Mouse (Mus musculus): ENCODE measurements around the gene Unc13b.

Gene Unc13b

DNA sequence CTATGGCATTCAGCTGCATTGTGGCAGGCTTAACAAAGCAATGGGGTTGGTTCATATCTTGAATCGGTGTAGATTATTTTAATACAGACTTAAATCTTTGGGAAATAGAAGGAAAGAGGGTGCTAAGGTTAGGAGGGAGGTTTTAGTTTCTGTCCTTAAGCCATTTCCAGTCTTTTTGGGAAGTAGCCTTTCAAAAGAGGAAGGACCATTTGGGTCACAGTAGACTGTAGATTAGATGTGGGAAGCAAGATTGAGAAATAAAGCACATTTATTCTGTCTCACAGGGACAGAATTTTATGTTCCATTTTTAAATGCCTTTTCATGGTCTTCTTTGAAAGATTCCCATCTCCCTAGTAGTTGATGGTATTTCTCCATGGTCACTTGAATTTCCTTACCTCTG lies 159.2 kb downstream of the Unc13b start:
- no peak for DNase-seq (ENCODE audit: low spot score)

- no peak for DNase-seq (ENCODE audit: low spot score)
Measured at GRCm38 (mm10) chr4:43231821-43232220, 173.1 kb downstream of the Unc13b start.

DNA sequence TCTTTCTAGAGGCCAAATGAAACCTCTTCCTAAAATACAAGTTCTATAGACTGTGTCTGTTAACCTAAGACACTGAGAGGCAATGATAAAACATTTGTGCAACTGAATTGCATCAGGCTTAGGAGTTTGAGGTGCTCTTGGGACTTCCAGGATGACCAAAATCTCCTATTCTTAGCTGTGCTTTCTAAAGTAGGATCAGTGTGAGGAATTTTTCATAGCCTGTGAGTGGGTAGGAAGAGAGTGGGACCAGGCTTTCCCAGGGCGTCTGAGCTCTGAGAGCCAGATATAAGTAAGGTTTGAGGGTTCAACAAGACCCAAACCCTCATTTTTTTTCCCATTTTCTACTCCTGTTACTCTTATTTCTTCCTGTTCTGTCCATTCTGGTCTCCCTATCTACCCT lies 174.2 kb downstream of the Unc13b start:
- no peak for DNase-seq (ENCODE audit: low spot score)

DNA sequence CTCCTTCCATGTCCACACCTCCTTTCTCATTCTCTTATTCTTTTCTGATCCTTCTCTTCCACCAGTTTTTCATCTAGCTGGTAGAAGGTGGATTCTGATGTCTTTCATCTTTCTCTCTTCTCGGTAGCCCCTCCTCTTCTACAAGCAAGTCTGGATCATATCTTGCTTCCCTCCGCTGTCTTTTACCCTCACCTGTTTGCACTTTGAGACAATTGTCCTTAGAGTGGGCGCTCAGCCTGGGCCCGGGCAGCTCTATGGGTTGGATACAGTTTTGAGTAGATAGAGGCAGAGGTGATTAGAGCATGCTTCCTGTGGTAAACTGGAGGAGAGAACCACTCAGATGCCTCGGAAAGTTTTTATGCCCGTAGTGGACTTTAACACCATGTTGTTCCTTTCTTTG lies 174.7 kb downstream of the Unc13b start:
- DNase-seq (ENCODE audit: low spot score), result no peak

- no peak for DNase-seq (ENCODE audit: low spot score)
Measured at GRCm38 (mm10) chr4:43236898-43237297, 178.1 kb downstream of the Unc13b start.

DNA sequence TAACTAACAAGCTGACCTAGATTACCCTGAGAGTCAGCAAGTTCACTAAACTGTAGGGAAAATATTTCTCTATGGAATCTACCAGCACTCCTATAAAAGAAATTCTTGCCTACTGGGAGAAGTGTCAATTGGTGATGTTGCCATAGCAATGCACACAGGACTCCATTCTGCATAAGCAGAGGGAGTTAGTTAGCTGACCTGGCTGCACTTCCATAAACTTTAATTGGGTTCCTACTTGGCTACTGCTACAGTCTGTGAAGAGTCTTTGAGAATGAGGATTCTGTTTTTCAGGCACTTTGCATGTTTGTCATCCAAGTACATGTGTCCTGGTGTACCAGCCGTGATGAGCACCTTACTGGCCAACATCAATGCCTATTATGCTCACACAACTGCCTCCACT lies 182.0 kb downstream of the Unc13b start:
- no peak for DNase-seq (ENCODE audit: low spot score)

DNA sequence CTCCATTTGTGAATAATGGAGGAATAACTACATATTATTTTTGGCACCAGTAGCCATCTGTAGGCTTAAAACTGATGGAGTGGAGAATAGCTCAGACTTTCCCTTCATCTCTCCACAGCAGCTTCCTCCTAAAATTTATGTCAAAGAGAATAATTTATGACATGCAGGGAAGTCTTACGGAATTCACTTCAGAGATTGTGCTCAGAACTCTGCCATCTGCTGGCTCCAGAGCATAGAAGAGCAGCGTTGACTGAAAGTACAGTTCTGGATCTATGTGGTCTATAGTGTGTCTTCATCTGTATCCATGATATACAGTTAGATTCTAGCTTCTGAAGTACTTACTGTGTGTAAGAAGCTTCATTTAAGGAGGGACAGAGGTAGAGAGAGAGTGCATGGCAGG lies 185.3 kb downstream of the Unc13b start:
- DNase-seq (ENCODE audit: low spot score), result no peak

DNA sequence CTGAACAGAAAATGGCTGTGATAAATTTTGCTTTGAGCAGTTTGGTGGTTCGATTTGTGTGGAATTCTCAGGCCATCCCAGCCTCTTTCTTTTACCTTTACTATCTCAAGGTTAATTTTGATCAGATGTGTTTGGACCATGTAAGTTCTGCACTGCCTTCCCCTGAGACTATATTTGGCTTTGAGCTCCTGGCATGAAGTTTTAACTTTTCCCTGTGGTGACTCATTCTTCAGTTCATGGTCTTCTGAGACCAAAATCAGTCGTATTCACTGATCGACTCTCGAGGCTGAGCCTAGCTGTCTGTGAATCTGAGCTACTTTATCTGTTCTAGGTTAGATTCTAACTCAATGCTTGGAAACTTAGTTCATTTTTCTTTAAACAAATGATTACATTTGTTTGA lies 187.0 kb downstream of the Unc13b start:
- no peak for DNase-seq (ENCODE audit: low spot score)

- no peak for DNase-seq (ENCODE audit: low spot score)
Measured at GRCm38 (mm10) chr4:43248026-43248425, 189.3 kb downstream of the Unc13b start.

- no peak for DNase-seq (ENCODE audit: low spot score)
Measured at GRCm38 (mm10) chr4:43248909-43249308, 190.2 kb downstream of the Unc13b start.

- no peak for DNase-seq (ENCODE audit: low spot score)
Measured at GRCm38 (mm10) chr4:43251269-43251668, 192.5 kb downstream of the Unc13b start.

DNA sequence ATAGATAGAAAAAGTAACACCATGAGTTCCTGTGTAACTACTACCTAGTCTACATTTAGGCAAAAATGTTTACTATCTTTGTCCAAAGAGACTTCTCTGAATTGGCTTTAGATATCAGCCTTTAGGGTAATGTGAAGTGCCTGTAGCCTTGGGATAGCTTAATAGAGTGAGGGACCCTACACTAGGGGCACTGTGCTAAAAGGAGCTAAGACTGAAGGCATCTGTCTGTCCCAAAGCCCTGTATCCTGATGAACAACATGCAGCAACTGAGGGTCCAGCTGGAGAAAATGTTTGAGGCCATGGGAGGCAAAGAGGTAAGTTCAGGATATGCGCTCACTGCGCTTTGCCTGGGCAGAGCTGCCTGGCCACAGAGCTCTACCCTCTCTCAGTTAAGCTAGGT lies 198.3 kb downstream of the Unc13b start:
- no peak for DNase-seq (ENCODE audit: low spot score)

GRCm38 (mm10) chr4:43258556-43258955 lies 199.8 kb downstream of the Unc13b start:
- DNase-seq (ENCODE audit: low spot score), result no peak

- no peak for DNase-seq (ENCODE audit: low spot score)
Measured at GRCm38 (mm10) chr4:43259435-43259834, 200.7 kb downstream of the Unc13b start.

DNA sequence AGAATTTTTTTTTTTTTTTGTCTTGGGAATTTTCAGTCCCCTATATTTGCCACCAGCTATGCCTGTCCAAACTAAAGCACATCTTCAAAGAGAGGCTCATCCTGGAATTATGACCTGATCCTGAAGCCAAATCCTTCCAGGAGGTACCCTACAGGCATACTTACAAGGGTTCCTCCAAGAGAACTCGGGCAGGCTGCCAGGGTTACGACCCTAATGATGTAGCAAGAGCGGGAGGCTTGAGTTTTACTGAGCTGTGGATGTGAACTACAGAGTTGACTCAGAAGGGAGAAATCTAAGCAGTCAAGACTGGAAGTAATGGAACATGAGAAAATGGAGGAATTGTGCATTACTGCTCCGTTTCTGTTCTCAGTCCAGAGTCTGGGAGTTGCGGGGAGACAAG lies 201.3 kb downstream of the Unc13b start:
- DNase-seq (ENCODE audit: low spot score), result peak; percentile 66

GRCm38 (mm10) chr4:43262821-43263220 lies 204.1 kb downstream of the Unc13b start:
- no peak for DNase-seq (ENCODE audit: low spot score)

GRCm38 (mm10) chr4:43266146-43266545 lies 207.4 kb downstream of the Unc13b start:
- DNase-seq (ENCODE audit: low spot score), result no peak

DNA sequence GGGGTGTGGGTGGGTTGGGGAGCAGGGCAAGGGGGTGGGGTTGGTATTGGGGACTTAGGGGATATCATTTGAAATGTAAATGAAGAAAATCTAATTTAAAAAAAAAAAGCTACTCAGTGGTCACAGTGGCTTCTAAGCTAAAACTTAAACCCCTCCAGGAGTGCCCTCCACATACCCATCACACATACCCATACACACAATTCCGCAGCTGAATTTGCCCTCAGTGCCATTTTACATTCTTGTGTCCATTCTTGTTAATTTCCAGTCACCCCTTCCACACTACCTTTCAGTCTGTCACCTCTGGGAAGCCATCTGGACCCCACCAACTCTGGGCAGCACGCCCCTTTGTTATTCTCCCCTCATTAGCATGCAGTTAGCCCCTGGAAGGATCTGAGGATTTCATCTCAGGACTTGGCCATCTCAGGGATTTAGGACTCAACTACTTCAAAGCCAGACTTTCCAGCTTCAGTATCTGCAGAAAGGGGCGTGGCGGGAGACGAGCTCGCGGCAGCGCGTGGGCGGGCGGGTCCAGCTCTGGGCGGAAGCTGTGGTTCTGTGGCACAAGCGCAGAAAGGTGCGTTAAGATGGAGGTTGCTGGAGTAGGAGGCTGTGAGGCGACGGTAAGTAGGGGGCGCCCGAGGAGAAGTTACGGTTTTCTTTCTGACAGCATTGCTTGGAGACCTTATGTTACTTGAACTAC lies 208.0 kb downstream of the Unc13b start, which contains the start of gene Atp8b5:
Atp8b5 (plus strand) TSS at position 537 of the 700 bp plus-strand sequence.
- DNase-seq (ENCODE audit: low spot score), result peak; percentile 91

DNA sequence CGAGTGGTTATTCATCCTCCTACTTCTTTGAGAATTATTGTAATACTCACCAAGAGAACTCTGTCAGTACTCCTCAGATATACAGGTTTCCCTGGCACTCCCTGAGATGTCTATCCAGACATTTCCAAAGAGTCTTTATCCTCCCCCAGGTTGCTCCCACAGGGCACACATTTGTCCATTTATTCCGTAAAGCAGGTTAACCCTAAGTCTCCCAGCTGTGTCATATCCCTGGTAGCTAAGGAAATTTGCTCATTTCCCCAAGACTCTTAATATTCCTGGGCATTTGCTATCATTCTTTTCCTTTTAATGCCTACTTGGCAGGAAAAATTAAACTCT lies 208.5 kb downstream of the Unc13b start:
- no peak for DNase-seq (ENCODE audit: low spot score)

DNA sequence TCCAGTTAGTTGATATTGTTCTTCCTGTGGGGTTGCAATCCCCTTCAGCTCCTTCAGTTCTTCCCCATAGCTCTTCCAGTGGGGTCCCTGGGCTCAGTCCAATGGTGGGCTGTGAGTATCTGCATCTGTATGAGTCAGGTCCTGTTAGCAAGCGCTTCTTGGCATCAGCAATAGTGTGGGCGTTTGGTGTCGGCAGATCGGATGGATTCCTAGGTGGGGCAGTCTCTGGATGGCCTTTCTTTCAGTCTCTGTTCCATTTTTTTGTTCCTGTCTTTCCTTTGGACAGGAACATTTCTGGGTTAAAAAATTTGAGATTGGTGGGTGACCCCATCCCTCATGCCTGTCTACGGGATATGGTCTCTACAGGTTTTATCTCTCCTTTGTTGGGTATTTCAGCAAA lies 226.7 kb downstream of the Unc13b start:
- no peak for DNase-seq (ENCODE audit: low spot score)

GRCm38 (mm10) chr4:43287305-43287704 lies 228.6 kb downstream of the Unc13b start:
- no peak for DNase-seq (ENCODE audit: low spot score)

- no peak for DNase-seq (ENCODE audit: low spot score)
Measured at GRCm38 (mm10) chr4:43294001-43294400, 235.2 kb downstream of the Unc13b start.

DNA sequence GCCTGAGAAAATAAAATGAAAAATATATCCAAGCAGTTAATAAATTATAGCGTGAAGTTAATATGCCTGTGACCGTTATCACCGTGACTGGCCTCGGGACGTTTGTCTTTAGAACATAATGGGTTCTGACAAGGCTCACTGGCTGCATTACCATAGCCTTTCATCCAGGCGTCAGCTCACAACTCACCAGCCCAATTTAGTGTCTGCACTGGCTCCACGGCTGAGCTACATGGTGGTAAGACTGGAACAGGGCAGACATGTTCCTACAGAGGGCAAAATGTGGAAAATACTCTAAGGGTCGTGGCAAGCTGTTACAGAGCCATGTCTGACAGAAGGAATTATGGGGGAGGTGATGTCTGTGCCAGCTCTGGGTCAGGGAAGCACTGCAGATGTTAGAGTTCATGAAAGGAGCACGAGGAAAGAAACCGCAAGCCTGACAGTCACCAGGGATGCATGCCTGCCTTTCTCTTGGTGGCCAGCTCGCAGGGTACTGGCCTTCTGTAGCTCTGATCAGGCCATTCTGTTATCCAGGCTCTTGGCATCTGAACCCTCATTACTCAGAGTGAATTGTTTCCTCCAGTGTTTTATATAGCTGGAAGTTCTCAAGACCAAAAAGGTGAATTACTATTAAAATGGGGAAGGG lies 251.1 kb downstream of the Unc13b start:
- no peak for DNase-seq (ENCODE audit: low spot score)
